Mouse (Mus musculus) lung, adult 2 months (tissue): Measurements from ENCODE around the gene Apol7b.

Source experiments
- CTCF ChIP-seq: fragments of 200-500 bp; IDR thresholded peaks from 2 replicates; pipeline ENCODE4 v1.5.1; 2011; ENCODE audit warnings: mild to moderate bottlenecking, low read length, control low read depth; ENCODE audit not compliant: insufficient read depth
- POLR2A ChIP-seq: fragments of 200-500 bp; IDR thresholded peaks from 2 replicates; pipeline ENCODE4 v1.6.1; 2011; ENCODE audit warnings: low read depth, mild to moderate bottlenecking, control low read depth, low read length, borderline replicate concordance; ENCODE audit errors: extremely low read depth

GRCm38 (mm10) chr15:77382880-77383279 lies 64.4 kb downstream of the Apol7b start:
- no peak for TF ChIP-seq POLR2A
- TF ChIP-seq CTCF, result no peak
